Mouse (Mus musculus) 3T3-L1 (cell line): ENCODE results near the gene Actl11.

Experiments
- DNase-seq: peaks from one replicate; pipeline ENCODE4 v3.0.0-alpha.2; 2015; ENCODE audit warnings: low read depth, low spot score

The Actl11 gene

GRCm38 (mm10) chr9:107919441-107919840 lies 8.8 kb upstream of the Actl11 start:
- DNase-seq, result no peak

GRCm38 (mm10) chr9:107923021-107923420 lies 5.2 kb upstream of the Actl11 start:
- peak; percentile 20 for DNase-seq

- peak; percentile 12 for DNase-seq
Observed at GRCm38 (mm10) chr9:107923956-107924355, 4.3 kb upstream of the Actl11 start.

- no peak for DNase-seq
Observed at GRCm38 (mm10) chr9:107925251-107925650, 3.0 kb upstream of the Actl11 start.

DNA sequence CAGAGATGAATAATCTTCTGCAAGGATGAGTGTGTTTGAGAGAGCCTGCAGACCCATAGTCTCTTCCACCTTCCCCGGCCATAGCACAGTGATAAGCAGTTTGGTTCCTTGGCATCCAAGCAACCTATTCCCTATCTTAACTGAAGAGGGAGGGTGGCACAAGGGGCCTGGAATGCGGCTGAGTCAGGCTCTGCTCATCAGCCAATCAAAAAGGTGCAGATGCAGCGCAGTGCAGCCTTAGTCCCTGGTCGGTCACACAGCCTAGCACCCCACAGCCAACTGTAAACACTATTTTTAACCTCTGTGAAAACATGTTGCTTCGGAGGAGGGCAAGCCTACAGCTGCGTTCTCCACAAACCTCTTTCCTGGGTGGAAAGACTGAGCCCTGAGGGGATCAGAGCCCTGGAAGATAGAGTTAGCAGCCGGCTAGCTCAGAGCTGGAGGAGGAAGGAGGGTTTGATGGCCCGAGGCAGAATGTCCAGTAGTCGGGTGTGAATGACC lies 1.3 kb upstream of the Actl11 start:
- peak; percentile 37 for DNase-seq

- no peak for DNase-seq
Observed at GRCm38 (mm10) chr9:107927749-107928148, 520 bp upstream of the Actl11 start.

DNA sequence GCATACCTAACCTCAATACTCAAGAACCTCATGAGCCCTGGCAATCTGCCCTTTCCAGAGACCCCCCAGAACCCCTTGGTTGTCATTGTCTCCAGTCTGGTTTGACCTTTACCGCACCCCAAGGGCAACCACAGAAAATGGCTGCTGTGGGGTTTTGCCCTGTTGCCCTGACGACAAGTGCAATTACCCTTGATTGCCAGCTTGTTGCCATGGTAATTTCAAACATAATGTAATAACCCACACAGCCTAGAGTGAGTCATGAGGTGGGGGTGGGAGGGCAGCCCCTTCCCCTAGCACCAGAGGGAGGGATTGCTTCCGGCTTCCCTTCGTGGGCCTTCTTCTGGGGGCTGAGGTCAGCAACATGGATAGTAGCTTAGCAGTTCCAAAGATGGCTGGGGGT lies 4.0 kb downstream of the Actl11 start:
- DNase-seq, result no peak

DNA sequence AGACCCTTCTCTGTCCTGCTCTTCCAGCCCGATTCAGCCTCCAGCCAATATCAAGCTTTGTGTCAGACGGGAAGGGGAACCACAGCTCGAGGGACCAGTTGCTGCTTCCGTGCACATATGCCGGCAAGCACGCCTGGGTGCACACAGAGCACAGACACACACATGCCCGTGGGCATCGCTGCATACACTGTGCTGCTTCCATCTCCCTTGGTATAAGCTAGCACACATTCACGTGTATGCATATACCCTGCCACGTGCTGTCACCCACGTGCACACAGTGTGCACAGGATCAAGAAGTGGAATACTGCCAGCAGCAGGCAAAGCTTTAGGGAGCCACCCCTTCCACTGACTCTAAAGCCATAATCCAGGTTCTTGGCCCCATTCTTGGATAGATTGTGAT lies 5.9 kb downstream of the Actl11 start:
- DNase-seq, result no peak

- no peak for DNase-seq
Observed at GRCm38 (mm10) chr9:107935374-107935773, 7.1 kb downstream of the Actl11 start, which contains the start of gene Camkv. Gene Camkv (plus strand): TSS chr9:107935674.

DNA sequence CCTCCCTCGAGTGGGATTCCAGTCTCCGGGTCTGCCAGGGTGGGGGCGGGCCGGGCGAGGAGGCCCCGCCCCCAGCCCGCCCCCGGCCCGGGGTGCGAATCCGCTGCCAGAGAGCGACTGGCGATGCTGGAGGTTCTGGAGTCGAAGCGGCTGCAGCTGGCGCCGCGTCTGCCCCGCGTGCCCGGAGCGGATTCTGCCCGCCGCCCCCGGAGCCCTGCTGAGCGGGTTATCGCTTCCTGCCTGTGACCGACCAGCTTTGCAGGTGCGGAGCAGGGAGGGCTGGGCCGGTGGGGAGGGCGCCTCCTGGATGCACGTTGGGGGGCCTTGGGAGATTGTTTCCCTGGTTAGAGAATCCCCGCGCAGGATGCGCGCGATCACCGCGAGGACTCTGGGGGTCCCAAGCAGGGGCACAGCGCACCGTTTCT lies 7.5 kb downstream of the Actl11 start:
- no peak for DNase-seq

- DNase-seq, result no peak
Observed at GRCm38 (mm10) chr9:107936215-107936822, 8.1 kb downstream of the Actl11 start.

DNA sequence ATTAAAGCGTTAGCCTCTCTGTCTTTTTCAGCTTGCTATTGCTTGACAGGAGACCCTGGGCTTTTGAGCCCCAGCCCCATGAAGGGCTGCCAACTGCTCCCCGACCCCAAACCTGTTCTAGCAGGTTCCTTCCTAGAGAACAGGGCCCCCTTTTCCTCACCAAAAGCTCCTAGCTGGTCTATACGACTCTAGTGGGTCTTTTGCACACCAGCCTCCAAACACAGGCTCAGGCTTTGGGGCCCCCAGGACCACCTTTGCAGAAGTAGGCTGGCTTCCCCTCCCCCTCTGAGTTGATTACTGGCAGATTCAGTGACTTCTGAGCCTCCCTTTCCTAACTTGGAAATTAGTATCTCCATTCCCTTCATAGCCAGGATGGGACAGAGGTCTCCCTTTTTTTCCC lies 8.6 kb downstream of the Actl11 start:
- DNase-seq, result no peak

DNA sequence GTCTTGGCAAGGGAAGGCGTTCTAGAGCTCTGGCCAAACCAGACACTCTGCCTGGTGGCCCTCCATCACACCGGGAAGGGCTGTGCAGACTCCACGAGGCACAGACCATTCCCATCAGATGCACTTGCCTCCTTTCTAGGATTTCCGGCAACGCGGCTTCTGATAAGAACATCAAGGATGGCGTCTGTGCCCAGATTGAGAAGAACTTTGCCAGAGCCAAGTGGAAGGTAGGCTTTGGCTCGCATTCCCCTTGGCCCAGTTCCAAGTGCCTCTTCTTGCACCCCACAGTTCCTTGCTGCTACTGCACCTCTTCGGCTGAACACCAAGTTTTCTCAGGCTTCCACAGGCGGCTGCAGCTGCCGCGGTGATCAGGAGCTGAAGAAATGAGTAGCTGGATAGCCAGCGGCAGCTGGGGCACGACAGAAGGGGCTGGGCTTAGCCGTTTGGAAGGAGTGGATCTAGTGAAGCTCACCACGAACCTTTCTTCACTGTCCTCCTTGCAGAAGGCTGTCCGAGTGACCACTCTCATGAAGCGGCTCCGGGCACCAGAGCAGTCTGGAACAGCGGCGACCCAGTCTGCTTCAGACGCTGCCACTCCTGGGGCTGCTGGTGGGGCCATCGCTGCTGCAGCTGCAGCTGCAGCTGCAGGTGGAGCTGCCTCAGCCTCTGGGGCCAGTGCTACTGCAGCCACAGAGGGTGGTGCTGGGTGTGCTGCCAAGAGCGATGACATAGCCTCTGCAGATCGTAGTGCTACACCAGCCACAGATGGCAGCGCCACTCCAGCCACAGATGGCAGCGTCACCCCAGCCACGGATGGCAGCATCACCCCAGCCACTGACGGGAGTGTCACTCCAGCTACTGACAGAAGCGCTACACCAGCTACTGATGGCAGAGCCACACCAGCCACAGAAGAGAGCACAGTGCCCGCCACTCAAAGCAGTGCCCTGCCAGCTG lies 19.2 kb downstream of the Actl11 start:
- DNase-seq, result no peak

- DNase-seq, result no peak
Observed at GRCm38 (mm10) chr9:107949184-107949921, 21.1 kb downstream of the Actl11 start.

GRCm38 (mm10) chr9:107949922-107950235 lies 21.6 kb downstream of the Actl11 start, which contains the start of gene Traip:
Gene Traip (plus strand): TSS chr9:107950136.
- DNase-seq, result no peak

GRCm38 (mm10) chr9:107950460-107951355 lies 22.4 kb downstream of the Actl11 start:
- peak; percentile 95 for DNase-seq

- DNase-seq, result peak; percentile 79
Observed at GRCm38 (mm10) chr9:107955613-107956289, 27.5 kb downstream of the Actl11 start.

GRCm38 (mm10) chr9:107957141-107957540 lies 28.9 kb downstream of the Actl11 start:
- no peak for DNase-seq

DNA sequence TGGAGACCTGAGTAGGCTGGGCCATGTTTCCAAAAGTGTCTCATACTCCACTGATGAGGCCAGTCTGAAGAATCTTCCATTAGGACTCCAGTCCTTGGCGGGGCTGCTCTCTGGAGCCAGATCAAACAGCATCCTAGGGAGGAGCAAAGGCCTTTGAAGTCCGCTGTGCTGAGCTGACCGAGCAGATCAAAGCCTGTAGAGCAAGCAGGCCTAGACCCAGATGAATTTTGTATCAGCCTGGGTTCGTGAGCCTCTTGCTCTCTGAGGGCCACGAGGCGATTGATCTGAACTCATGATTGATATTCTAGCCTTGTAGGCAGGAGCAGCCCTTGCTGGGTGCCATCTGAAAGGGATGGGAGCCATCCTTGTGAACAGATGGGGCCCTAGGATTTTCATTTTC lies 31.6 kb downstream of the Actl11 start:
- no peak for DNase-seq

DNA sequence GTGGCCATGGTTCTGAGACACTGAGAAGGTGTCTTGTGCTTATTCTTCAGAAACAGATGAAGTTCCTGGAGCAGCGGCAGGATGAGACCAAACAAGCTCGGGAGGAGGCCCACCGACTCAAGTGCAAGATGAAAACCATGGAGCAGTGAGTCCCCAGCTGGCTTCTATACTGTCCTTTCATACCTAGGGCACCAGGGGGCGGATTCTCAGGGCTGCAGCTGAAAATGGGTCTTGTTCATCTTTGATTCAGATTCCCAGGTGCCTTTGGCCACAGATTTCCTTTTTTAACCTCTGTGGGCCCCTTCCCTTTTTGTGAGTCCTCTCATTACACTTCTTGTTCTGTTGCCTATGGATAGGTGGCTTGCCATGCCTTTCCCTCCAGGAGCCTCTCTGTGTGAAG lies 32.7 kb downstream of the Actl11 start:
- DNase-seq, result peak; percentile 48
